Mouse (Mus musculus) lung, embryonic 14.5 days (tissue): ENCODE measurements around the gene Ifit2. TPM values are rescaled to one million over a fixed set of nuclear protein-coding genes. Genes with fewer than 3 reads are reported as not detected.

Experiments used
- ATAC-seq: fragments of 200-750 bp; cut with Nextera tagmentation; 2 replicates; pipeline ENCODE4 v1.8.0; 2017; ENCODE audit warnings: mild to moderate bottlenecking, moderate TSS enrichment, moderate library complexity; ENCODE audit not compliant: insufficient read depth
- DNase-seq: peaks from one replicate; pipeline ENCODE4 v3.0.0-alpha.2; 2015
- H3K27ac ChIP-seq: fragments of 300-500 bp; sonication (generic); 2 replicates; pipeline ENCODE4 v1.5.1; 2014; ENCODE audit warnings: low read depth, mild to moderate bottlenecking, moderate library complexity
- H3K27me3 ChIP-seq: fragments of 300-500 bp; sonication (generic); 2 replicates; pipeline ENCODE4 v1.6.1; 2014; ENCODE audit warnings: low read length, control low read depth; ENCODE audit not compliant: insufficient read depth
- H3K36me3 ChIP-seq: fragments of 300-500 bp; sonication (generic); 2 replicates; pipeline ENCODE4 v1.6.1; 2014; ENCODE audit warnings: control low read depth; ENCODE audit not compliant: insufficient read depth
- H3K4me1 ChIP-seq: fragments of 300-500 bp; sonication (generic); 2 replicates; pipeline ENCODE4 v1.6.1; 2014; ENCODE audit warnings: antibody characterized with exemption, control low read depth; ENCODE audit not compliant: insufficient read depth
- H3K4me2 ChIP-seq: fragments of 300-500 bp; sonication (generic); 2 replicates; pipeline ENCODE4 v1.6.1; 2014; ENCODE audit warnings: mild to moderate bottlenecking
- H3K4me3 ChIP-seq: fragments of 300-500 bp; sonication (generic); 2 replicates; pipeline ENCODE4 v1.5.1; 2014; ENCODE audit warnings: low read depth, low read length
- H3K9ac ChIP-seq: fragments of 300-500 bp; sonication (generic); 2 replicates; pipeline ENCODE4 v1.6.1; 2014
- H3K9me3 ChIP-seq: fragments of 300-500 bp; sonication (generic); 2 replicates; pipeline ENCODE4 v1.6.1; 2016; ENCODE audit warnings: low read depth, low read length, control low read depth
- CTCF ChIP-seq: IDR thresholded peaks from 2 replicates; pipeline ENCODE4 v1.5.1; 2016; ENCODE audit warnings: antibody characterized with exemption, low read depth
- WGBS: fragments of 180-500 bp; shearing (Covaris S2); extraction: QIAGEN DNeasy Blood & Tissue Kit; methylation state at CpG from one replicate; pipeline ENCODE4 v1.1.7; 2014; 5-methylcytosine and 5-hydroxymethylcytosine counted together
- polyA plus RNA-seq: library from polyadenylated mRNA; unstranded; fragments of >200 nt; fragmentation: Nextera tagmentation; extraction: Ambion mirVana; gene quantifications from 2 replicates; pipeline ENCODE4 v1.2.1, GENCODE M21; 2014

Ifit2 gene
- polyA plus RNA-seq, 1 experiment from 2014 or later, result 15.5 TPM

GRCm38 (mm10) chr19:34620871-34621270 is 70.4 kb downstream of the Ifit2 start:
- no peak overlapping the region for H3K9ac ChIP-seq
- H3K4me3 ChIP-seq, result no peak overlapping the region
- 81% methylated on average over 5 of the region's 5 CpGs for WGBS
- H3K9me3 ChIP-seq, result no peaks in the 10 kb centered on the region
- H3K4me2 ChIP-seq, result no peak overlapping the region
- no peaks in the 10 kb centered on the region for H3K36me3 ChIP-seq
- DNase-seq, result no peak
- no peaks in the 10 kb centered on the region for H3K4me1 ChIP-seq
- no peak for TF ChIP-seq CTCF
- no peak overlapping the region for H3K27ac ChIP-seq
- no peaks in the 10 kb centered on the region for H3K27me3 ChIP-seq
- no peak for ATAC-seq

- no peaks in the 10 kb centered on the region for H3K9me3 ChIP-seq
- no peak for ATAC-seq
- H3K9ac ChIP-seq, result no peak overlapping the region
- DNase-seq, result no peak
- H3K27me3 ChIP-seq, result no peaks in the 10 kb centered on the region
- no peak overlapping the region for H3K27ac ChIP-seq
- no peaks in the 10 kb centered on the region for H3K4me1 ChIP-seq
- WGBS, result 90% methylated on average over 6 of the region's 6 CpGs
- no peak overlapping the region for H3K4me2 ChIP-seq
- no peaks in the 10 kb centered on the region for H3K36me3 ChIP-seq
- TF ChIP-seq CTCF, result no peak
- no peak overlapping the region for H3K4me3 ChIP-seq
Observed at GRCm38 (mm10) chr19:34623781-34624180, 73.3 kb downstream of the Ifit2 start.

DNA sequence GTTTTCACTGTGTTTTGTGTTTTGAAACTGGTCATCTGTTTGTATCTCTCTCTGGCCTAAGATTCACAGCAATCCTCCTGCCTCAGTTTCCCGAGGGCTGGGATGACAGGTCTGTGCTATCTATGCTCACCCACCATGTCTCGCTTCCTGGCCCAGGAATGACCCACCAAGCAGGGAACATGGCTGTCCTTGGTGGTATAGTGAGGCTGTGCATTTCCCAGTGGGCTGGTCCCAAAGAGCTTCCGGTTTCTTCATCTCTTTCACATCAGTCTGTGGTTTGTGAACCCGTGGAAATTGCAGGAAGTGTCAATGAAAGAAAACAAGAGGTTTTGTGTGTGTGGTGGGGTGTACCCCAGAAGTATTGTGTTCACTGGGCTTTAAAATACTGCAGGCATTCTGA is 74.2 kb downstream of the Ifit2 start:
- Histone ChIP-seq H3K27me3 (no peaks in the 10 kb centered on the region), H3K4me2 (no peak overlapping the region), H3K27ac (no peak overlapping the region), H3K9me3 (no peaks in the 10 kb centered on the region), H3K4me3 (no peak overlapping the region), H3K9ac (no peak overlapping the region), H3K36me3 (no peaks in the 10 kb centered on the region), H3K4me1 (no peaks in the 10 kb centered on the region)
- WGBS, result 80% methylated on average over 4 of the region's 4 CpGs
- DNase-seq, result no peak
- no peak for ATAC-seq
- TF ChIP-seq CTCF, result no peak

Other genes starting within 250 kb of the Ifit2 start
- gene Ch25h, start 75.5 kb upstream of the Ifit2 start, polyA plus RNA-seq, result 0.14 and 0.43 TPM in 2 replicates
- 44.8 and 45.6 TPM in 2 replicates for gene Lipa, start 23.2 kb upstream of the Ifit2 start, polyA plus RNA-seq
- gene Ifit3, start 32.8 kb downstream of the Ifit2 start, polyA plus RNA-seq, result 0.26 and 0.65 TPM in 2 replicates
- 0.18 and 0.49 TPM in 2 replicates for gene Ifit1bl1, start 51.3 kb downstream of the Ifit2 start, polyA plus RNA-seq
- gene Ifit3b, start 57.3 kb downstream of the Ifit2 start, polyA plus RNA-seq, result not detected in 2 replicates
- 0.12 TPM in 1 of 2 replicates, not detected in the other for gene Ifit1bl2, start 90.0 kb downstream of the Ifit2 start, polyA plus RNA-seq
- 0.11 TPM in 1 of 2 replicates, not detected in the other for gene Ifit1, start 90.2 kb downstream of the Ifit2 start, polyA plus RNA-seq
- gene Slc16a12, start 196.6 kb downstream of the Ifit2 start, polyA plus RNA-seq, result 13.4 and 15.4 TPM in 2 replicates